Mouse (Mus musculus): Measurements from ENCODE around the gene Gm15262.
"Not testable (repeated sequence)": the region's sequence is repeated elsewhere in the genome, so short reads cannot be mapped to it uniquely, and the experiment has no call there.

Gm15262 gene

DNA sequence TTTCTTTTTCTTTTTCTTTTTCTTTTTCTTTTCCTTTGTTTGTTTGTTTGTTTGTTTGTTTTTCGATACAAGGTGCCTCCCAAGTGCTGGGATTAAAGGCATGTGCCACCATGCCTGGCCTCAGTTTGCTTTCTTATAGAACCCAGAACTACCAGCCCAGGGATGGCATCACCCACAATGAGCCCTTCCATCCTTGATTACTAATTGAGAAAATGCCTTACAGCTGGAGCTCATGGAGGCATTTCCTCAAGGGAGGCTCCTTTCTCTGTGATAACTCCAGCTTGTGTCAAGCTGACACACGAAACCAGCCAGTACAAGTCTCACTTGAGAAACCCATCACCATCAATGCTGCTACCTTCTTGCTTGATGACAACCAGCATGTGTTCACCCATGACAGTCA is at the start of gene Gm15262:
Gene Gm15262 (plus strand): TSS at position 301 of the 400 bp plus-strand sequence.
- in situ Hi-C loops (cut with MboI): not testable (repeated sequence)

DNA sequence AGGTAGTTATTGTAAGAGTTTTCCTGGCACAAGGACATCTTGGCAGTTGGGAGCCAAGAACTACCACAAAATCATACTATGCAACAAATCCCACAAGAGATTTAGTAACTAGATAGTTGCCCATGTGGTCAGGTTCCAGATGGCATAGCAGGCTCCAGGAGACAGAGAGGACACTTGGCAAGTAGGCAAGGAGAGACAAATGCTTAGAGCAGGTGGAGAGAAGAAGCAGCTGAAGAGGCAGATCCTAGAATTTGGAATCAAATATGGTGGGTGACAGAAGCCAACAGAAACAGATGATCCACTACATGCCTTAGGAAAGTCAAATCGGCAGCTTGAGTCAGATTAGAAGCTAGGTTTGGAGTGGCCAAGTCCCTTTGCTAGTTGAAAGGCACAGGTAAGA is 20.9 kb downstream of the Gm15262 start:
- in situ Hi-C loops (cut with MboI): no loop called here

DNA sequence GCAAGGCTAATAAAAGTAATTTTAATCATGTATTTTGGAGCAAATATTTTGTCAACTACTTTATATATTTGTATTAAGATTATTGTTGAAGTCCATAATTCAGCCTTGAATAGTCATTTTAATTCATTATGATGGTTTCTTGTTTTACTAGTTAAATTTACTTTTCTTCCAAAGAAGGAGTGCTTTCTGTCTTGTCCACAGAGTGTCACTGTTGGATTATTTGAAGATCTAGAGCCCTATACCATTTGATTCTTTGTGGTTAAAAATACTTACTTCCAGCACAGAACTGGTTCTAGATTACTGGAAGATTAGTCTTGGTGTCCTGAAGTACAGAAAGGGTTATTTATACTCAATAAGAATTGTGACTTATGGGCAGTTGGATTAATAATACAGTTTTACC is 29.2 kb downstream of the Gm15262 start:
- in situ Hi-C loops (cut with MboI): no loop called here

DNA sequence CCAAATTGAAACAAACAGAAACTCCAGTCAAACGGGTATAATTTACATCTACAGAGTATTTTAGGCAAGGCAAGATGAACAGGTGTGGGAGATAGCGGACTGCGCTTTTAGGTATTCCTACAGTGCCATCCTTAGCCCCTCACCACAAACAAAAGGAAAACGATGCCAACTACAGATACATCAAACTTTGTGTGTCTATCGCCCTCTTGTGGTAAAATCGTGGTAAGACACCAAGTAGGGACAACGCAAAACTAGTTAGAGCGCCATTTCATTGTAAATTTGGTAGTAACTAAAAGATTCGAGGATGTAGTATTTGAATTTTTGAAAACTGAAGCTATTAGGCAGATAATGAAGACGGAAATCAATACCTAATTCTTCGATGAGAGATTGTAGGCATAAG is 83.7 kb downstream of the Gm15262 start:
- in situ Hi-C loops (cut with MboI): no loop called here

GRCm38 (mm10) chrX:161371461-161371860 is 84.2 kb downstream of the Gm15262 start:
- in situ Hi-C loops (cut with MboI): no loop called here

- in situ Hi-C loops (cut with MboI): no loop called here
Observed at GRCm38 (mm10) chrX:161375568-161375967, 88.3 kb downstream of the Gm15262 start.

- in situ Hi-C loops (cut with MboI): no loop called here
Observed at GRCm38 (mm10) chrX:161385791-161386190, 98.5 kb downstream of the Gm15262 start.

DNA sequence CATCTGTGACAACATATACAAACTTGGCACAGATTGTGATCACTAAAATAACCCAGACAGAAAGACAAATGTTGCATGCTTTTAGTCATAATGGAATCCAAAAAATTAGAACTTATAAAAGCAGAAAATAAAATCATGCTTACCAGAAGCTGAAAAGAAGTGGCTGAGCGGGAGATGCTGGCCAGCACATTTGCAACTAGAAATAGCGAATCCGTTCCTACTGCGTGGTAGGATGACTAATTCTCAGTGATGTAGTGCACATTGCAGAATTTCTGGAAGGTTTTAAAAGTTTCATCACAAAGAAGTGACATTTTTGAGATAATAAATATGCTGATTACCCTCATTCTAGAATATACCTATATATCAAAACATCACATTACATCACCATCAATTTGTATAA is 100.7 kb downstream of the Gm15262 start:
- in situ Hi-C loops (cut with MboI): no loop called here

DNA sequence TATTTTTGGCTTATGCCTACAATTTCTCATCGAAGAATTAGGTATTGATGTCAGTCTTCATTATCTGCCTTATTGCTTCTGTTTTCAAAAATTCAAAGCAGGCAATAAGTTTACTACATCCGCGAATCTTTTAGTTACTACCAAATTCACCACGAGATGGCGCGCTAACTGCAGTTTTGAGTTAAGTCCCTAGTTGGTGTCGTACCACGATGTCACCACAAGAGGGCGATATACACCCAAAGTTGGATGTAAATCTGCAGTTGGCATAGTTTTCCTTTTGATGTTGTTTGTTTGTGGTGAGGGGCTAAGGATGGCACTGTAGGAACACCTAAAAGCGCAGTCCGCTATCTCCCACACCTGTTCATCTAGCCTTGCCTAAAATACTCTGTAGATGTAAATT is 111.9 kb downstream of the Gm15262 start:
- in situ Hi-C loops (cut with MboI): no loop called here

GRCm38 (mm10) chrX:161411151-161411550 is 123.9 kb downstream of the Gm15262 start:
- in situ Hi-C loops (cut with MboI): loop anchor here (25.0 kb wide), 1 partner anchor 401 kb away; no protein-coding TSS in a partner anchor
